Mouse (Mus musculus): ENCODE measurements around the gene Fancf. TPM values are rescaled to one million over a fixed set of nuclear protein-coding genes. Genes with fewer than 3 reads are reported as not detected.
A peak's percentile ranks its signal among the peaks of the same experiment; 100 is the strongest.

Gene Fancf
- 10.1 and 10.9 TPM in 2 replicates for polyA plus RNA-seq (2015; fragmentation: Nextera tagmentation; extraction: Ambion mirVana)

DNA sequence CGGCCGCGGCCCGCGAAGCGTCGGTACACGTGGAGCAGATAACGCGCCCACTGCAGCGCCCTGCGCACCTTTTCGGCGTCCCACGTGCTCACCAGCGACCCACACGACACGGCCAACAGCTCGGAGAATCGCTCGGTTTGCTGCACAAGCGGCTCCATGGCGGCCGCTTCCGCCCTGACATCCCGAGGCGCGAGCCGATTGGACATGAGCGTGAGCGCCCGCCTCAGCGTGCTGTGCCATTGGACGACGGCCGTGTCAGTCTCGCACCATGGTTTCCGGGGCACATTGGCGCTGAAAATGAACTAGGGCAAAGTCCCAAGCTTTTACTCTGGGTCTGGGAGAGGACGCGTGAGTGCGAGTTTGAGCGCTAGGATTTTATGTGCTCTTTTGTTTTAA lies at the start of gene Fancf:
Gene Fancf (minus strand): TSS at position 171 of the 396 bp plus-strand sequence.
- under 1% methylated on average over 42 of the region's 43 CpGs for WGBS
- Histone ChIP-seq H3K9me3 (no peaks in the 10 kb centered on the region), H3K4me2 (peak within 1 kb of the TSS; percentile 91), H3K27me3 (replicated peaks) (no peaks in the 10 kb centered on the region), H3K4me1 (peaks cover 11% of the 10 kb centered on the region), H3K4me3 (replicated peaks) (peak within 1 kb of the TSS; percentile 83), H3K27ac (peak within 1 kb of the TSS; percentile 98), H3K36me3 (no peaks in the 10 kb centered on the region), H3K9ac (peak within 1 kb of the TSS; percentile 83)
- ATAC-seq (ENCODE audit: insufficient read depth, low FRiP score, low read depth): peak; percentile 98

DNA sequence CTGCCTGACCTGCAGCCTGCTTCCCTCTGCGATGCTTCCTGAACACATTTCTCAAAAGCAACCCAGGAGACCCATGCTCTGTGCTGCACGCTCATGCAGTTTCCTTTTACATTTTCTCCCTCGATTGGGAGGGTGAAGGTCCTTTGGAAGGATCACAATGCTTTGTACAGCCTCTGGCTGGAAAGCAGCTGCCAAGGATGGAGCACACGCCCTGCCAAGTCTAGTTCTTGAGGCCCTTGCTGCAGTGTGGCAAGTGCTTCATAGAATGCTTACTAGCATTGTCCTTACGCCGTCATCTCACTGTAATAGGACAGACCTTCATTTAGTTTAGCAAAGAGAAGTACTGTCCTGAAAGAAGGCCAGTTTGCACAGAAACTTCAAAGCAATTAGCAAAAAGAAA lies 37.0 kb upstream of the Fancf start:
- Histone ChIP-seq H3K4me2 (no peak overlapping the region), H3K4me3 (replicated peaks) (no peak overlapping the region), H3K36me3 (no peaks in the 10 kb centered on the region), H3K4me1 (no peaks in the 10 kb centered on the region), H3K9me3 (no peaks in the 10 kb centered on the region), H3K27me3 (replicated peaks) (no peaks in the 10 kb centered on the region), H3K9ac (no peak overlapping the region), H3K27ac (no peak overlapping the region)
- 69% methylated on average over 6 of the region's 6 CpGs for WGBS
- ATAC-seq (ENCODE audit: insufficient read depth, low FRiP score, low read depth): no peak

DNA sequence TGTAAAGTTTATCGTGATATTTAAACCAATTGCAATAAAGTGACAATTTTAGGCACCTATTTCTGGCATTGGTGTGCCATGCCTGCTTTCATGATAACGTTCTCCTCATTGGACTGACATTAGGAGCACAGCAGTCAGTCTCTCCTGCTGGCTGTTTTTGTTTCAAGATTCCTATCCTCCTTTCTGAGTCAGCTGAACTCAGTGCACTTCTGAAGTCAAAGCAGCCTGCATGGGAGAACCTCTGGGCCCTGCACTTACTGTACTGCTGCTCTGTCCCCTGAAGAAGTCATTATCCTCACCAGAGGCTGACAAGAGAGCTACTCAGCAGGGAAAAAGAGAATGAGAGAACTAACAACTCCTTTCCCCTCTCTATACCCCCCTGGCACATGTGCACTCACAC lies 32.9 kb upstream of the Fancf start:
- H3K9me3 ChIP-seq: no peaks in the 10 kb centered on the region
- 75% methylated on average over 2 of the region's 2 CpGs for WGBS
- no peaks in the 10 kb centered on the region for H3K27me3 ChIP-seq (replicated peaks)
- H3K36me3 ChIP-seq: no peaks in the 10 kb centered on the region
- no peak overlapping the region for H3K4me2 ChIP-seq
- no peak overlapping the region for H3K27ac ChIP-seq
- no peak overlapping the region for H3K4me3 ChIP-seq (replicated peaks)
- no peak overlapping the region for H3K9ac ChIP-seq
- H3K4me1 ChIP-seq: no peaks in the 10 kb centered on the region
- ATAC-seq (ENCODE audit: insufficient read depth, low FRiP score, low read depth): no peak

DNA sequence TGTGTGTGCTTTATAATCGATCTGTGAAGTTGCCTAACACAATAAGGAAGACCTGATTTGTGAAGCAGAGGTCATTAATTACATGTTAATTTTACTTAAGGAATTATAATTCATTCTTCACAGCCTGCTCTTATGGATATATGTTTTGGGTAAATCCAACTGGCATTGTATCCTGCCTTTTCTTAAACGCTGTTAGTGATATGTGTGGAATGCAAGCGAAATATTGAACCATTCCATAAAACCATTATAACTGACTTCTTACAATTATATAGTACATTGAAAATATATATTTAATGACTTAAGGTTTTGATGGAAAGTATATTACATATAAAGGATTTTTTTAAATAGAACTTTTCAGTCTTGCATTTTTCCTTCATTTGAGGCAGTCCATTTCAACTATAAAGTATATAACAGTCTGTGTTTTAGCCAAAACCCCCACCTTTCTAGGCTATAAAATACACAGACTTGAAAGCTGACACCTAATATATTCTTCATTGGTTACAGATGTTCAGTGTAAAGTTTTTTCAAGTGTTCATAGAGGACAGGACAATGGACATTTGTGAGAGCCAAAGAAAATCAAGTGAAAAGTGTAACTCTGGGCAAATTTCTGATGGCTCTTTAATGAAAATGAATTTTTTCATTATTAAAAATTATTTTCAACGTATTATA lies 32.2 kb upstream of the Fancf start:
- Histone ChIP-seq H3K27me3 (replicated peaks) (no peaks in the 10 kb centered on the region), H3K4me3 (replicated peaks) (no peak overlapping the region), H3K36me3 (no peaks in the 10 kb centered on the region), H3K9ac (no peak overlapping the region), H3K4me1 (no peaks in the 10 kb centered on the region), H3K4me2 (no peak overlapping the region), H3K9me3 (no peaks in the 10 kb centered on the region), H3K27ac (no peak overlapping the region)
- 79% methylated on average over 4 of the region's 4 CpGs for WGBS
- ATAC-seq (ENCODE audit: insufficient read depth, low FRiP score, low read depth): no peak

DNA sequence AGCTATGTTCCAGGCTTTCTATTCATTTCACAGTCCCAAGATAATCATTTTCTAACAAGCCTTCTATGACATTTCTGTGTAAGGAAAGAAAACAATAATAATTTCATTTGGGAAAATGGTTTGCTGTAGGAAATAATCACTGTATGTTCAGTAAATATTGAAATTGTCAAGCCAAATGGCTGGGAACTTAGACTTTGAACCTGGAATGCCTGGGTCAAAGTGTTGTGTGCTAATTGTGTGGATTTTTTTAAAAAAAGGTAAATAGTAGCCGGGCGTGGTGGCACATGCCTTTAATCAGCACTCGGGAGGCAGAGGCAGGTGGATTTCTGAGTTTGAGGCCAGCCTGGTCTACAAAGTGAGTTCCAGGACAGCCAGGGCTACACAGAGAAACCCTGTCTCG lies 30.9 kb upstream of the Fancf start:
- Histone ChIP-seq H3K4me2 (no peak overlapping the region), H3K9me3 (no peaks in the 10 kb centered on the region), H3K27me3 (replicated peaks) (no peaks in the 10 kb centered on the region), H3K4me3 (replicated peaks) (no peak overlapping the region), H3K9ac (no peak overlapping the region), H3K4me1 (no peaks in the 10 kb centered on the region), H3K36me3 (no peaks in the 10 kb centered on the region), H3K27ac (no peak overlapping the region)
- WGBS: 81% methylated on average over 4 of the region's 4 CpGs
- ATAC-seq (ENCODE audit: insufficient read depth, low FRiP score, low read depth): no peak

DNA sequence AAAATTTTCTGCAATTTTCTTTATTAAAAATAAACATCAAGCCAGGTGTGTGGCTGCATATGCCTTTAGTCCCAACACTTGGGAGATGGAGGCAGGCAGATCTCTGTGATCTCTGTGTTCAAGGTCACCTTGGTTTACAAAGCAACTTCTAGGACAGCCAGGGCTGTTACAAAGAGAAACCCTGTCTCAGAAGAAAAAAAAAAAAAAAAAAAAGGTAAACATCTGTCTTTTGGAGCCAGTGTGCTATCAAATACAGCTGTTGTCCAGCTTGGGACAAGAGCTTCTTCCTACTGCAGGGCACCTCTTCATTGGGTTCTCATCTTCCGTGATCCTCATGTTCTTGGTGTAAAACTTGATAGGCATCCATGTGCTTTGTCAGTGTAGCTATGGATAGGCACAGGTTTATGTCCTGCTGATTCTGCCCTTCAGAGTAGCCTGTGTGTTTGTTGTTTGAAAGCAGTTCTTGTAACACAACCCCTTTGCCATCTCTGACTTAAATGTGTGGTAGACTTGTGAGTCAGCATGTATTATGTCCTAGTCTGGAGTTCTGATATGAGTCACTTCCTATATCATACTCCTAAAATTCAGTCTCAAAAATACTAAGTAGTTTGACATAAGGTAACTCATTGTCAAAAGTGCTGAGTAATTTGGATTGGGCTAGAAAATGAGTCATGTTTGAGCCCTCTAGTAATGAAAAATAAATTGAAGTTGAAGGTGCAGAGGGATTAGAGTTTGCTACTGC lies 30.3 kb upstream of the Fancf start:
- Histone ChIP-seq H3K9ac (no peak overlapping the region), H3K4me1 (no peaks in the 10 kb centered on the region), H3K27me3 (replicated peaks) (no peaks in the 10 kb centered on the region), H3K9me3 (no peaks in the 10 kb centered on the region), H3K4me2 (no peak overlapping the region), H3K27ac (no peak overlapping the region), H3K36me3 (no peaks in the 10 kb centered on the region), H3K4me3 (replicated peaks) (no peak overlapping the region)
- no peak for ATAC-seq (ENCODE audit: insufficient read depth, low FRiP score, low read depth)
- 83% methylated on average over 1 of the region's 1 CpGs for WGBS

DNA sequence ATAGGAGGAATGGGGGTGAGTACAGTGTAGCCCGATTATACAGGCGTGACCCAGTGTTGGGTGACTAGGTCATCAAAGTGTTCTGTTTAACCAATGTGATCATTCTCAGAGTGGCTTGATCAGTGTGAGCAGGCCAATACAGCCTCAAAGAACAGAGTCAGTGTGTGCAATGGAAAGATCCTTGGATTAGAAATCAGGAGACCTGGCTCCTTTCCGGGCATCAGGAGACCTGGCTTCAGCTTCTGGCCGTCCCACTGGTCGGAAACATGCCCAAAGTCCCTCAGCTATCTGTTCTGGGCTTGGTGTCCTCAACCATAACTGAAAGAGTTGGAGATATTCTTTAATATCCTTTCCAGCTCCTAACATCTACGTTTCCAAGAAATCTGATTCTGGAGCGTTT lies 27.5 kb upstream of the Fancf start:
- no peaks in the 10 kb centered on the region for H3K36me3 ChIP-seq
- H3K27ac ChIP-seq: no peak overlapping the region
- no peak overlapping the region for H3K9ac ChIP-seq
- no peaks in the 10 kb centered on the region for H3K27me3 ChIP-seq (replicated peaks)
- H3K9me3 ChIP-seq: no peaks in the 10 kb centered on the region
- H3K4me3 ChIP-seq (replicated peaks): no peak overlapping the region
- no peak overlapping the region for H3K4me2 ChIP-seq
- 83% methylated on average over 7 of the region's 7 CpGs for WGBS
- H3K4me1 ChIP-seq: no peaks in the 10 kb centered on the region
- ATAC-seq (ENCODE audit: insufficient read depth, low FRiP score, low read depth): no peak

DNA sequence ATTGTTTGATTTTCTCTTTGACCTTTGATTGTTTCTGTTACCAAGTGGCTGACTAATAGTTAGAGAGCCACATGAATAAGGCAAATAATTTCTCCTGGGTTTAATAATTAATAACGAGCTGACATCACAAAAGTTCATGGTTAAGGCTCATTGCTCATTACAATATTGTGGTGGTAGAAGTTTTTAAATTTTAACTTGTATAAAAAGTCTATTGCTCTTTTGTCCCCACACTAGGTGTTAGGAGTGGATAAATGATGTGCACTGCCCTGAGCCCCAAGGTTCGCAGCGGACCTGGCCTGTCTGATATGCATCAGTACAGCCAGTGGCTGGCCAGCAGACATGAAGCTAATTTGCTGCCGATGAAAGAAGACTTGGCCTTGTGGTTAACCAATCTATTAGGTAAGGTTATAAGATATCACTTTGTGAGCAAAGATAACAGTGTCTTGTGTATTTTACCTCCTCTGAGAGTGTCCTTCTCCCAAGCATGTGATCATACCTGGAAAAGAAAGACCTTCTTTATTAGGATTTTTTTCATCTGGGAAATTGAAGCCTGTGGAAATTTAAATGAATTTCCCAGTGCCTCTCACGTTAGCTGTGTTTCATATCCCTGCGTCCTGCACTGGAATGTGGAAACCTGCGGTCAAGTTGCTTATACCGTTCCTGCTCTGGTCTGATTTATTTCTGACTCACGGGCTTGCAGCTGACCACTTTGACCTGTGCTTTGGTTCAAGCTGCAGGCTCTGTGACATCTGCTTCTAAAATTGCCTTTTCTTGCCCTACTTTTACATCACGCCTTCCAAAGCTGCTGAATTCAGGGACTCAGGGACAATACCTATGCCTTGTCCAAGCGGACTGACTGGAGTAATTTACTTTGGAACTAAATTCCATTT lies 25.9 kb upstream of the Fancf start:
- 63% methylated on average over 11 of the region's 11 CpGs for WGBS
- no peak overlapping the region for H3K4me2 ChIP-seq
- H3K9ac ChIP-seq: no peak overlapping the region
- no peak for ATAC-seq (ENCODE audit: insufficient read depth, low FRiP score, low read depth)
- H3K4me1 ChIP-seq: no peaks in the 10 kb centered on the region
- no peak overlapping the region; the same call in 1 of the 2 replicates for H3K27ac ChIP-seq
- H3K4me3 ChIP-seq (replicated peaks): no peak overlapping the region
- H3K9me3 ChIP-seq: no peaks in the 10 kb centered on the region
- H3K27me3 ChIP-seq (replicated peaks): no peaks in the 10 kb centered on the region
- no peaks in the 10 kb centered on the region for H3K36me3 ChIP-seq

DNA sequence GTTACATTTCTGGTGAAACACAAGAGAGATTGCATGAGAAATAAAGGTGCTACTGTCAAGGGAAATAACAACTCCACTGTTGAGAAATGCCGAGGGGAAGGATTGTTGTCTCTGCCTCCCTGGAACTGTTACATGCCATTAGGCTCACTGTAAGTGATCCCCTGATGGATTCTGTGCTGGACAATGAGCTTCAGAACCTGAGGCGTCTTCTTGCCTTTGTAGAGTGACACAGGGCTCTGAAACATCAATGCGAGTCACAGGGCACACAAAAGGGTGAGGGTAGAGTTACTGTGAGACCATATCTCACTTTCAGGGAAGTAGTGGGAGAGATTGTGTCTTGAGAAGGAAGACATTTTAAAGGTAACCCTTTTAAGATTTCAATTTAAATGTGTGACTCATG lies 23.3 kb upstream of the Fancf start:
- Histone ChIP-seq H3K9ac (no peak overlapping the region), H3K4me2 (no peak overlapping the region), H3K4me1 (no peaks in the 10 kb centered on the region), H3K4me3 (replicated peaks) (no peak overlapping the region), H3K9me3 (no peaks in the 10 kb centered on the region), H3K27ac (no peak overlapping the region), H3K36me3 (no peaks in the 10 kb centered on the region), H3K27me3 (replicated peaks) (no peaks in the 10 kb centered on the region)
- WGBS: 70% methylated on average over 3 of the region's 3 CpGs
- ATAC-seq (ENCODE audit: insufficient read depth, low FRiP score, low read depth): no peak

DNA sequence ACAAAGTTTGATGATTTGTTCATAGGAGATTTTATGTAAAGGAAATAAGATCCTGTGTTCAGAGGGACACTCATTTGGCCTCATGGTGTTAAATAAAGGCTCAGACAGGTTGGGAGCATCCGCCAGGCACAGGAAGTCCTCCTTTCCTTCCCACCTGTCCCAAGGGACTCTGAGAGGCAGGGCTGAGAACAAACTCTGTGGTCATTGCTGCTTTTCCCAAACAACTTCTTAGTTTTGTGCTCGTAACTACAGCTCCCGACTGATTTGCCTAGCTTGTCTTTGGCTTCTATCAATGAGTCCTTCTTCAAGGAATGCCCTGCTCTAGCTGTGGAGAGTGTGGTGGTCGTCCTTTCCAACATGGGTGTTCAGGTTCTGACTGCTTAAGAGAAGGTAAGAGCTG lies 18.1 kb upstream of the Fancf start:
- no peak overlapping the region for H3K4me3 ChIP-seq (replicated peaks)
- no peak overlapping the region for H3K4me2 ChIP-seq
- H3K9me3 ChIP-seq: no peaks in the 10 kb centered on the region
- no peak overlapping the region for H3K27ac ChIP-seq
- H3K9ac ChIP-seq: no peak overlapping the region
- H3K27me3 ChIP-seq (replicated peaks): no peaks in the 10 kb centered on the region
- H3K36me3 ChIP-seq: no peaks in the 10 kb centered on the region
- WGBS: 83% methylated on average over 4 of the region's 4 CpGs
- H3K4me1 ChIP-seq: no peaks in the 10 kb centered on the region
- ATAC-seq (ENCODE audit: insufficient read depth, low FRiP score, low read depth): no peak

DNA sequence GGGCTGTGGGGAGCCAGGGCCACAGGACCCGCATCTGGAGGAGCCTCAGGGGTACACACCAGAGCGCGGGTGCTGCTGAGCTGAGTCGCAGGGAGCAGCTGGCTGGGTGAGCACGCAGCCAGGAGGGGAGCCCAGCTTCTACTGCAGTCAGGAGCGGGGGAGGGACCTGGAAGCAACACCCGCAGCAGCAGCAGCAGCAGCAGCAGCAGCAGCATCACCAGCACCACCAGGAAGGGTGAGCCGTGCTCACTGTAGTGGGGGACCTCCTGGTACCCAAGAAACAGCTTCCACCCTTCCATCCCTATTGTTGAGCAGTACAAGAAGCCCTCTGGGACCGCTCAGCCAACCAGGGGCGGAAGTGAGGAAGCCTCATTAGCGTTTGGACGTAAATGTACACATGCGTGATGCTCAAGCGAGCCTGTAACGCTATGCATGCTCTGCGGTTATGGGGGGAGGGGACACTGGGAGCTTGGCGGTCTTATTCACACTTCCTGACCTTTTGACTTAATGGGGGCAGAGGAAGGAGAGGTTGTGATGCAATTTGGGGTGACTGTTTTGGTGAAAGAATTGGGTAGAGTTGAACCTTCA lies 17.2 kb upstream of the Fancf start:
- peak; percentile 86 for ATAC-seq (ENCODE audit: insufficient read depth, low FRiP score, low read depth)
- peak overlapping the region; percentile 50 for H3K4me3 ChIP-seq (replicated peaks)
- no peaks in the 10 kb centered on the region for H3K4me1 ChIP-seq
- H3K4me2 ChIP-seq: peak overlapping the region; percentile 90
- H3K27me3 ChIP-seq (replicated peaks): no peaks in the 10 kb centered on the region
- no peak overlapping the region for H3K9ac ChIP-seq
- WGBS: under 1% methylated on average over 17 of the region's 17 CpGs
- H3K36me3 ChIP-seq: no peaks in the 10 kb centered on the region
- no peaks in the 10 kb centered on the region for H3K9me3 ChIP-seq
- peak overlapping the region; percentile 92 for H3K27ac ChIP-seq
